Mouse (Mus musculus) embryonic facial prominence, embryonic 15.5 days (tissue): ENCODE results near the gene E2f4. TPM values are rescaled to one million over a fixed set of nuclear protein-coding genes. Genes with fewer than 3 reads are reported as not detected.
A peak's percentile ranks its signal among the peaks of the same experiment; 100 is the strongest.

Source experiments
- ATAC-seq: fragments of 200-750 bp; cut with Nextera tagmentation; 2 replicates; pipeline ENCODE4 v1.8.0; 2017; ENCODE audit warnings: low read depth, moderate TSS enrichment; ENCODE audit not compliant: insufficient number of reproducible peaks, low FRiP score, low TSS enrichment
- H3K27ac ChIP-seq: fragments of 300-500 bp; sonication (generic); replicated peaks from 2 replicates; pipeline ENCODE4 v1.5.1; 2015; ENCODE audit warnings: mild to moderate bottlenecking, inconsistent platforms
- H3K27me3 ChIP-seq: fragments of 300-500 bp; sonication (generic); 2 replicates; pipeline ENCODE4 v1.6.1; 2015; ENCODE audit warnings: inconsistent platforms
- H3K36me3 ChIP-seq: fragments of 300-500 bp; sonication (generic); 2 replicates; pipeline ENCODE4 v1.6.1; 2015; ENCODE audit warnings: mild to moderate bottlenecking, inconsistent platforms
- H3K4me1 ChIP-seq: fragments of 300-500 bp; sonication (generic); 2 replicates; pipeline ENCODE4 v1.6.1; 2015; ENCODE audit warnings: inconsistent platforms
- H3K4me2 ChIP-seq: fragments of 300-500 bp; sonication (generic); replicated peaks from 2 replicates; pipeline ENCODE4 v1.6.1; 2015; ENCODE audit warnings: mild to moderate bottlenecking, inconsistent platforms
- H3K4me3 ChIP-seq: fragments of 300-500 bp; sonication (generic); replicated peaks from 2 replicates; pipeline ENCODE4 v1.5.1; 2015; ENCODE audit warnings: mild to moderate bottlenecking, inconsistent platforms
- H3K9ac ChIP-seq: fragments of 300-500 bp; sonication (generic); 2 replicates; pipeline ENCODE4 v1.6.1; 2015; ENCODE audit warnings: inconsistent platforms
- H3K9me3 ChIP-seq: fragments of 300-500 bp; sonication (generic); replicated peaks from 2 replicates; pipeline ENCODE4 v1.6.1; 2016; ENCODE audit warnings: inconsistent platforms
- WGBS: fragments of 180-500 bp; shearing (Covaris S2); methylation state at CpG from one replicate; pipeline ENCODE4 v1.1.7; 2015; 5-methylcytosine and 5-hydroxymethylcytosine counted together
- polyA plus RNA-seq: library from polyadenylated mRNA; unstranded; fragments of >200 nt; fragmentation: Nextera tagmentation; extraction: Ambion mirVana; gene quantifications from 2 replicates; pipeline ENCODE4 v1.2.1, GENCODE M21; 2015

Gene E2f4
- polyA plus RNA-seq, 1 experiment from 2014 or later: 79.6 TPM

- WGBS: 6% methylated on average over 39 of the region's 39 CpGs
- Histone ChIP-seq H3K27ac (no peak overlapping the region), H3K4me1 (peaks cover 34% of the 10 kb centered on the region), H3K36me3 (no peaks in the 10 kb centered on the region), H3K27me3 (peaks cover 94% of the 10 kb centered on the region), H3K4me2 (peak overlapping the region; percentile 90), H3K4me3 (peak overlapping the region; percentile 47), H3K9me3 (no peaks in the 10 kb centered on the region), H3K9ac (no peak overlapping the region)
- no peak for ATAC-seq
These were observed 27.2 kb upstream of the E2f4 start for GRCm38 (mm10) chr8:105270101-105270915.

DNA sequence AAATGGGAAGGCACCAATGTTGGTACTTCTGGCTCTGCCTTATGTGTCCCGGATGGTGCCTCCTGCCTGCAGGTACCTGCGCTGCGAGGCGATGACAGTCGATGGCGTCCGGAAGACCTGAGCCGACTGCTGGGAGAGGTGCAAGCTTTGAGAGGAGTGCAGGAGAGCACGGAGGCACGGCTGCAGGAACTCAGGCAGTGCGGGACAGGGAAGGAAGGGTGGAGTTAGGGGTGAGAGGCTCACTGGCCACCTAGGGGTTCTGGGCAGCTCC is 26.6 kb upstream of the E2f4 start:
- H3K9ac ChIP-seq: no peak overlapping the region

GRCm38 (mm10) chr8:105275387-105275786 is 22.1 kb upstream of the E2f4 start:
- ATAC-seq: no peak
- Histone ChIP-seq H3K27me3 (peaks cover 87% of the 10 kb centered on the region), H3K36me3 (no peaks in the 10 kb centered on the region), H3K4me3 (0 out of 2 replicates have a peak overlapping the region, but pooled peaks have one; percentile 41), H3K27ac (no peak overlapping the region), H3K9ac (no peak overlapping the region), H3K4me1 (peaks cover 35% of the 10 kb centered on the region), H3K4me2 (peak overlapping the region; percentile 79), H3K9me3 (no peaks in the 10 kb centered on the region)
- WGBS: 4% methylated on average over 11 of the region's 11 CpGs

More for the DNA sequence above, 26.6 kb upstream of the E2f4 start:
- no peak for ATAC-seq
- Histone ChIP-seq H3K4me3 (peak overlapping the region; percentile 47; the same call in 1 of the 2 replicates), H3K4me2 (peak overlapping the region; percentile 90), H3K27me3 (peaks cover 94% of the 10 kb centered on the region), H3K9me3 (no peaks in the 10 kb centered on the region), H3K36me3 (no peaks in the 10 kb centered on the region), H3K27ac (no peak overlapping the region), H3K4me1 (peaks cover 38% of the 10 kb centered on the region)
- WGBS: 3% methylated on average over 11 of the region's 11 CpGs

GRCm38 (mm10) chr8:105275840-105276239 is 21.6 kb upstream of the E2f4 start, which contains the start of gene Nol3:
Nol3 (plus strand) TSS chr8:105276140.
- H3K4me2 ChIP-seq: peak within 1 kb of the TSS; percentile 79
- ATAC-seq: no peak
- no peaks in the 10 kb centered on the region for H3K36me3 ChIP-seq
- H3K27me3 ChIP-seq: peaks cover 83% of the 10 kb centered on the region
- peak within 1 kb of the TSS; percentile 41 for H3K4me3 ChIP-seq
- H3K9ac ChIP-seq: 0 out of 2 replicates have a peak within 1 kb of the TSS, but pooled peaks have one; percentile 16
- peaks cover 31% of the 10 kb centered on the region for H3K4me1 ChIP-seq
- WGBS: 8% methylated on average over 10 of the region's 10 CpGs
- H3K9me3 ChIP-seq: no peaks in the 10 kb centered on the region
- H3K27ac ChIP-seq: no peak within 1 kb of the TSS

GRCm38 (mm10) chr8:105276292-105277120 is 21.0 kb upstream of the E2f4 start:
- 3% methylated on average over 30 of the region's 30 CpGs for WGBS
- Histone ChIP-seq H3K9ac (0 out of 2 replicates have a peak overlapping the region, but pooled peaks have one; percentile 16), H3K27ac (no peak overlapping the region), H3K36me3 (peaks cover 4% of the 10 kb centered on the region; the same call in 1 of the 2 replicates), H3K4me2 (peak overlapping the region; percentile 79), H3K27me3 (peaks cover 76% of the 10 kb centered on the region), H3K9me3 (no peaks in the 10 kb centered on the region), H3K4me1 (peaks cover 29% of the 10 kb centered on the region), H3K4me3 (peak overlapping the region; percentile 41)
- peak; percentile 60 for ATAC-seq

DNA sequence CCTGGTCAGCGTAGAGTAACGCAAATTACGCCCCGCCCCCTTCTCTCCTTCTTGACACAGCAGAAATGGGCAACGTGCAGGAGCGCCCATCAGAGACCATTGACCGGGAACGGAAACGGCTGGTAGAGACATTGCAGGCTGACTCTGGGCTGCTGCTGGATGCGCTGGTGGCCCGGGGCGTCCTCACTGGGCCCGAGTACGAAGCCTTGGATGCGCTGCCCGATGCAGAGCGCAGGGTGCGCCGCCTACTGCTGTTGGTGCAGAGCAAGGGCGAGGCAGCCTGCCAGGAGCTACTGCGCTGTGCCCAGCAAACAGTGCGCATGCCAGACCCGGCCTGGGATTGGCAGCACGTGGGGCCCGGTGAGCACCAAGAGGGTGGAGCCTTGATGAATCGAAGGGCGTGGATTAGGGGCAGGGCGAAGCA is 18.5 kb upstream of the E2f4 start:
- Histone ChIP-seq H3K9ac (no peak overlapping the region), H3K27ac (no peak overlapping the region), H3K4me2 (peak overlapping the region; percentile 58), H3K4me3 (peak overlapping the region; percentile 28), H3K4me1 (peaks cover 32% of the 10 kb centered on the region), H3K27me3 (peaks cover 55% of the 10 kb centered on the region), H3K9me3 (no peaks in the 10 kb centered on the region), H3K36me3 (peaks cover 20% of the 10 kb centered on the region; the same call in 1 of the 2 replicates)
- 4% methylated on average over 28 of the region's 28 CpGs for WGBS
- 0 out of 2 replicates have a peak, but pooled peaks have one; percentile 52 for ATAC-seq

GRCm38 (mm10) chr8:105280567-105280966 is 16.9 kb upstream of the E2f4 start:
- H3K9ac ChIP-seq: no peak overlapping the region
- 49% methylated on average over 3 of the region's 3 CpGs for WGBS
- H3K4me2 ChIP-seq: no peak overlapping the region
- H3K4me1 ChIP-seq: peaks cover 29% of the 10 kb centered on the region
- no peak overlapping the region for H3K27ac ChIP-seq
- ATAC-seq: no peak
- no peaks in the 10 kb centered on the region for H3K9me3 ChIP-seq
- peaks cover 20% of the 10 kb centered on the region; the same call in 1 of the 2 replicates for H3K36me3 ChIP-seq
- no peak overlapping the region for H3K4me3 ChIP-seq
- peaks cover 39% of the 10 kb centered on the region for H3K27me3 ChIP-seq

DNA sequence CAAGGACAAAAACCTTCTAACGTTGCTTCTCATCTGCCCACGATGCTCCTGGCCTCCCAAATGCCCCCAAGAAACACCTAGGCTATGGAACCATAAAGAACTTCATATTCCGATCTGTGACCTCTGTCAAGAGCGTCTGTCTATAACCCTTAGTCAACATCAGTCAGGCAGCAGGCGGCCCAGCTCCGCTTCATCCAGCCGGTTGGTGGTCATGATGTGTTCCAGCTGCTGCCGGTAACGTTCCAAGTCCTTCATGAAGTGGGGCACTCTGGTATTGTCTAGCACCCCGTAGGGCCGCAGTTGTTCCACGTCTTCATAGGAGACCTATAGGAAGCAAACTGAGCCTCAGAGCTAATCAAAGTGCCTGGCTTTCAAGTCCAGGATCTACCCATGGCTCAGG is 15.6 kb upstream of the E2f4 start:
- Histone ChIP-seq H3K36me3 (peaks cover 20% of the 10 kb centered on the region; the same call in 1 of the 2 replicates), H3K9ac (no peak overlapping the region), H3K9me3 (no peaks in the 10 kb centered on the region), H3K4me2 (no peak overlapping the region), H3K27me3 (peaks cover 29% of the 10 kb centered on the region), H3K27ac (no peak overlapping the region), H3K4me3 (no peak overlapping the region), H3K4me1 (peaks cover 16% of the 10 kb centered on the region)
- WGBS: 85% methylated on average over 12 of the region's 12 CpGs
- no peak for ATAC-seq

DNA sequence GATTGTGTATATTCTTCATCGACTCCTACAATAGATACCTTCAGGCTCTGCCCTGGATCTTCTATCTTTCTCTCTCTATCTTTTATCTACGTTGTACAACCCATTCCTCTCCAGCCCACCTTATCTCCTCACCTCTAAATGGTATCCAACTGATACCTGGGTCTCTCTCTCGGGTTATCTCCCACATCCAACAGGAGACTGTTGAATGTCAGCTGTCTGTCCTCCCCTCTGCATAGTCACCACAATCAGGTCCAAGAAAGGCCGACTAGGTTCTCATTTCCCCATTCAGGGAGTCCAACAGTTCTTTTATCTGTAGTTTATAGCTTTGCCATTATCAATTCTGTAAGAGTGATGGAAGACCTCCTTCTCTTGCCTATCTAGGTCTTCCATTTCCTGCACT is 15.2 kb upstream of the E2f4 start:
- Histone ChIP-seq H3K4me3 (no peak overlapping the region), H3K27me3 (peaks cover 24% of the 10 kb centered on the region), H3K36me3 (peaks cover 20% of the 10 kb centered on the region; the same call in 1 of the 2 replicates), H3K9ac (no peak overlapping the region), H3K9me3 (no peaks in the 10 kb centered on the region), H3K4me1 (peaks cover 15% of the 10 kb centered on the region), H3K4me2 (no peak overlapping the region), H3K27ac (no peak overlapping the region)
- whole genome bisulfite sequencing: 85% methylated on average over 4 of the region's 4 CpGs
- no peak for ATAC-seq

DNA sequence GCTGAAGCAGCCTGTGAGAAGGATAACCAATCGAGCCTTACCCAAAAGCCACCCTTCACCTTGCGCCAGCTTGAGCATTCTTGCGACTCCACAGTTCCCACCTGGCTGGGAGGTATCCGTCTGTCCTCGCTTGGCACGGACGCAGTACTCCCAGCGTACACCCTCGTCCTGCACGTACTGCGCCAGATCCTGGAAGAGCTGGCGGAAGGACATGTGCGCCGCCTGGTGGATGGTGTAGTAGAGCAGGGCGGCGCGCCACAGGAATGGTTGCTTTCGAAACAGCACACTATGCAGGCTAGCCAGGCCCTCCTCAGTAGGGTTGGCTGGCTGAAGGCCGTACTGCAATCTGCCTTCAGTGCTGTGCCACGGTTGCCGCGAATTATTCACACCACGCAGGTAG is 14.4 kb upstream of the E2f4 start:
- no peak overlapping the region for H3K4me3 ChIP-seq
- 25% methylated on average over 23 of the region's 23 CpGs for WGBS
- H3K27me3 ChIP-seq: peaks cover 16% of the 10 kb centered on the region
- no peak overlapping the region for H3K9ac ChIP-seq
- H3K4me2 ChIP-seq: 0 out of 2 replicates have a peak overlapping the region, but pooled peaks have one; percentile 6
- H3K36me3 ChIP-seq: peaks cover 20% of the 10 kb centered on the region; the same call in 1 of the 2 replicates
- ATAC-seq: peak; percentile 52; the same call in 1 of the 2 replicates
- no peaks in the 10 kb centered on the region for H3K9me3 ChIP-seq
- H3K27ac ChIP-seq: no peak overlapping the region
- H3K4me1 ChIP-seq: peaks cover 16% of the 10 kb centered on the region

- no peak overlapping the region for H3K4me3 ChIP-seq
- WGBS: 42% methylated on average over 12 of the region's 12 CpGs
- ATAC-seq: no peak
- no peak overlapping the region for H3K9ac ChIP-seq
- H3K27ac ChIP-seq: no peak overlapping the region
- H3K4me2 ChIP-seq: no peak overlapping the region
- peaks cover 20% of the 10 kb centered on the region; the same call in 1 of the 2 replicates for H3K36me3 ChIP-seq
- no peaks in the 10 kb centered on the region for H3K9me3 ChIP-seq
- H3K27me3 ChIP-seq: peaks cover 9% of the 10 kb centered on the region
- peaks cover 25% of the 10 kb centered on the region for H3K4me1 ChIP-seq
These were observed 11.9 kb upstream of the E2f4 start for GRCm38 (mm10) chr8:105285514-105285913.
